Mouse (Mus musculus) CH12.LX (cell line): ENCODE measurements around the gene Ttc17. TPM values are rescaled to one million over a fixed set of nuclear protein-coding genes. Genes with fewer than 3 reads are reported as not detected.

Source experiments
- DNase-seq: peaks from one replicate; pipeline ENCODE4 v3.0.0-alpha.2; 2013; ENCODE audit errors: extremely low read depth
- H3K27ac ChIP-seq: 2 replicates; pipeline ENCODE4 v1.5.1; 2012; ENCODE audit warnings: low read depth, mild to moderate bottlenecking, control low read depth, moderate library complexity; ENCODE audit not compliant: insufficient read depth
- H3K27me3 ChIP-seq: replicated peaks from 2 replicates; pipeline ENCODE3; 2012; ENCODE audit warnings: inconsistent platforms
- H3K36me3 ChIP-seq, 2 experiments: replicated peaks in 1 of 2; 2 replicates each; pipeline versions ENCODE3 to v1.6.1; 2012; ENCODE audit warnings: inconsistent platforms in 1 of 2, low read length in 1 of 2, mild to moderate bottlenecking in 1 of 2, mixed read lengths in 1 of 2, moderate library complexity in 1 of 2; ENCODE audit not compliant: control insufficient read depth in 1 of 2, insufficient read depth in 1 of 2
- H3K4me1 ChIP-seq, 2 experiments: 2 replicates each; pipeline ENCODE4 v1.6.1; 2012; ENCODE audit warnings: inconsistent platforms in 1 of 2, moderate library complexity in 1 of 2; ENCODE audit not compliant: insufficient read depth in 2 of 2, control insufficient read depth in 1 of 2
- H3K4me2 ChIP-seq: 2 replicates; pipeline ENCODE4 v1.6.1; 2012; ENCODE audit warnings: low read depth, mild to moderate bottlenecking, control low read depth; ENCODE audit not compliant: poor library complexity, insufficient read depth, severe bottlenecking
- H3K4me3 ChIP-seq, 3 experiments: fragments of 150-350 bp in 1 of 3; sonication (generic) in 1 of 3; replicated peaks in 1 of 3; 2 replicates each; pipeline versions ENCODE3 to v1.5.1; 2011 to 2012; ENCODE audit warnings: low read depth in 2 of 3, low read length in 2 of 3, mild to moderate bottlenecking in 2 of 3, moderate library complexity in 2 of 3, control low read depth in 1 of 3, improper control_type of control experiment in 1 of 3, inconsistent platforms in 1 of 3, mixed read lengths in 1 of 3; ENCODE audit not compliant: poor library complexity in 1 of 3
- H3K79me2 ChIP-seq: replicated peaks from 2 replicates; pipeline ENCODE4 v1.6.1; 2012; ENCODE audit warnings: mild to moderate bottlenecking, moderate library complexity; ENCODE audit not compliant: control insufficient read depth, poor library complexity, insufficient read depth, severe bottlenecking; ENCODE audit errors: extremely low read depth
- H3K9ac ChIP-seq: 2 replicates; pipeline ENCODE4 v1.6.1; 2012; ENCODE audit warnings: low read depth, mild to moderate bottlenecking, control low read depth, moderate library complexity; ENCODE audit not compliant: insufficient read depth
- H3K9me3 ChIP-seq: replicated peaks from 2 replicates; pipeline ENCODE3; 2012; ENCODE audit warnings: low read length, inconsistent platforms, mixed read lengths
- BHLHE40 ChIP-seq: IDR thresholded peaks from 2 replicates; pipeline ENCODE4 v1.6.1; 2011; ENCODE audit warnings: mild to moderate bottlenecking, low read depth, low read length, improper control_type of control experiment
- CHD1 ChIP-seq: IDR thresholded peaks from 2 replicates; pipeline ENCODE4 v1.6.1; 2012; ENCODE audit warnings: low read depth, low read length, improper control_type of control experiment, inconsistent platforms
- ETS1 ChIP-seq: conservative IDR thresholded peaks from 2 replicates; pipeline ENCODE4 v1.6.1; 2012; ENCODE audit warnings: low read depth, mild to moderate bottlenecking, inconsistent platforms, low read length, improper control_type of control experiment, moderate library complexity
- MAFK ChIP-seq: IDR thresholded peaks from 2 replicates; pipeline ENCODE4 v1.6.1; 2011; ENCODE audit warnings: low read length, improper control_type of control experiment; ENCODE audit not compliant: insufficient replicate concordance
- RCOR1 ChIP-seq: conservative IDR thresholded peaks from 2 replicates; pipeline ENCODE4 v1.6.1; 2012; ENCODE audit warnings: low read depth, mild to moderate bottlenecking, inconsistent platforms, low read length, improper control_type of control experiment
- SMC3 ChIP-seq: IDR thresholded peaks from 2 replicates; pipeline ENCODE4 v1.6.1; 2011; ENCODE audit warnings: low read depth, low read length, improper control_type of control experiment
- TCF12 ChIP-seq: IDR thresholded peaks from 2 replicates; pipeline ENCODE4 v1.6.1; 2014; ENCODE audit warnings: low read depth, mild to moderate bottlenecking, inconsistent platforms, low read length, improper control_type of control experiment
- USF1 ChIP-seq: IDR thresholded peaks from 2 replicates; pipeline ENCODE4 v1.6.1; 2014; ENCODE audit warnings: low read depth, mild to moderate bottlenecking, inconsistent platforms, low read length, improper control_type of control experiment
- ZC3H11A ChIP-seq: IDR thresholded peaks from 2 replicates; pipeline ENCODE4 v1.6.1; 2012; ENCODE audit warnings: low read depth, mild to moderate bottlenecking, inconsistent platforms, low read length, improper control_type of control experiment
- dilution Hi-C: fragments of 300-500 bp; cut with MboI; formaldehyde crosslinking; loops from 2 replicates; pipeline ENCODE4 v1.14.3; 2020; ENCODE audit warnings: low sequenced_read_pairs; ENCODE audit not compliant: extremely low pct_unique_long_range_greater_than_20kb, extremely low pct_ligation_motif_present
- in situ Hi-C: fragments of 300-500 bp; cut with MboI; formaldehyde crosslinking; loops from 3 replicates; pipeline ENCODE4 v1.14.3; 2019; ENCODE audit warnings: low sequenced_read_pairs, low pct_ligation_motif_present, low pct_unique_long_range_greater_than_20kb, mixed read lengths
- polyA plus RNA-seq: library from polyadenylated mRNA; unstranded; fragments of >175 nt; gene quantifications from 2 replicates; pipeline ENCODE4 v1.2.1, GENCODE M21; 2012; ENCODE audit warnings: low read depth; ENCODE audit not compliant: insufficient read length
- total RNA-seq, 2 experiments: library from RNA; depleted of rRNA; stranded (reverse); fragments of 300-350 nt in 1 of 2; fragments of >200 nt in 1 of 2; gene quantifications; 2 replicates each; pipeline ENCODE4 v1.2.3; 2012 to 2014

The Ttc17 gene
- total and polyA plus RNA-seq, 3 experiments = 13.2 to 17.9 (median 13.8) TPM

DNA sequence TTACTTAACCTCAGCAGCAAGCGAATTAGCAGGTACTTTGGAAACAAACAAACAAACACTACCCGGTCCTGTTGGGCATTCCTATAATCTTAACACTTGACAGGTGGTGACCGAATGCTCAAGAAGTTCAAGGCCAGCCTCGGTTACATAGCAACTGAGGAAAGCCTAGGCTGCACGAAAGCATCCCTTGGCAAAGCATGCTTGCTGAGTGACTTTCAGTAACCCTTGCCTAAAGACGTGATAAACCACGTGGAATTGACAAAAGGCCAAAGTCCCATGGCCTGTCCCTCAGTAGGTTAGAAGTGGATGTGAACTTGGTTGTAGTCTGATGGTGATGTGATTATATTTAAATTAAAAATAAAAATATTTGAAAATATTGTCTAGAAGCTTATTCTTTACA, 4.4 kb downstream of the Ttc17 start:
- H3K27me3 ChIP-seq = no peaks in the 10 kb centered on the region
- no peak for TF ChIP-seq TCF12
- in situ Hi-C loops = no loop called here

DNA sequence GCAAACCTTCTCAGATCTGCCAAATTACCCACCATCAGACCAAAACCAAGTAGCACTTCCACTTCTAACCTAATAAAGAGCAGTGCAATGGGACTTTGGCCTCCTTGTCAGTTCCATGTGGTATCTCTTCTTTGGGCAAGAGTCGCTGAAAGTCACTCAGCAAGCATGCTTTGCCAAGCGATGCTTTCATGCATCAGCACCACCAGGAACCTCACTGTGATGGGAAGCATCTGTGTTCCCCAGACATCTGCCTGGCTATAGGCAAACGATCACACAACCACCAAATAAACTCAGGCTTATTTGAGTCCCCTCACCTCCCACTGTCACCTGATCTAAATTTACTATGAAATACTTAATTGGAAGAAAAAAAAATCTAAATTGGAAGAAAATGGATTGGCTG, 5.5 kb downstream of the Ttc17 start:
- dilution Hi-C loops = no loop called here
- H3K9me3 ChIP-seq = no peaks in the 10 kb centered on the region

More for the DNA sequence above, 4.4 kb downstream of the Ttc17 start:
- Histone ChIP-seq H3K9ac (no peak overlapping the region), H3K9me3 (no peaks in the 10 kb centered on the region), H3K4me1 (peaks cover 4 to 26% of the 10 kb centered on the region in 2 experiments; a peak in 3 of 4 replicates), H3K4me3 (no peak overlapping the region), H3K27ac (no peak overlapping the region), H3K4me2 (no peak overlapping the region), H3K79me2 (peaks cover 7% of the 10 kb centered on the region; the same call in 1 of the 2 replicates), H3K36me3 (peaks cover 11 to 41% of the 10 kb centered on the region in 2 experiments)
- dilution Hi-C loops = no loop called here
- no peak for DNase-seq

DNA sequence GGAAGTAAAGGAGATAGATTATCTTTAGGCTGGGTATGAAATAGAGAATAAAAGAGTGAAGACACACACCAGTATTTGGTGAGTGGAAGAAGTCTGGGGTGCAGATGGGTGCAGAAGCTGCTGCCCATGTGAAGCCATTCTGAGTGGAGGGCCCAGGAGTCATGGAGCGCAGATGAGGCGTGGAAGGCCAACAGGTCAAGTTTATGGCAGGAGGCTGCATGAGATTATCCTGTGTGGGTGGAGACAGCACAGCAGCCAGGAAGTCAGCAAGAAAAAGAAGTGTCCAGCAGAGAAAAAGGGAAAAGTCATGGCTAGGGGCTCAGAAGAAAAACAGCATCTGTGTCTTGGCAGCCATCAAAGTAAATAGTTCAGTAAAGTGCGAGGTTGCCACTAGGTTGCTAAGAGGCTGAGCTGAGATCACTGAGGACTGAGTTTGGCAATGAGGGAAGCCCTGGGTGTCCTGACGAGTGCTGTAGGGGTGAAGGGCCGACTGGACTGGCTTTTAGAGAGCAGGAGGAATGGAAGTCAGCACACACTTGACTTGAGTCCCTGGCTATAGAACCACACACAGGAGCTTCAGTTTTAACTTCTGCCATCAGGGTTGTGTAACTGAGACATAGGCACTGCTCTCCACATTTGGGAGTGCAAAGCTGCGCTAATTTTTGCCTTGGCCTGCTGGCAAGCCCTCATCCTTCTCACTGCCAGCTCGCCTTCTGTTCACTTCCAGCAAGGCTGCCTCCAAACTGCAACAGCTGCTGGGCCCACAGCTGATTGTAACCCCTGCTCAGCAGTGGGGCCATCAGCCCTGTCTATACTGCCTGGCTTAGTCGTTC, 8.1 kb downstream of the Ttc17 start:
- no peak overlapping the region for H3K4me3 ChIP-seq
- dilution Hi-C loops (no loop called here), in situ Hi-C loops (no loop called here)
- no peak for TF ChIP-seq MAFK
- H3K27ac ChIP-seq = no peak overlapping the region
- H3K4me1 ChIP-seq = peaks cover 4 to 26% of the 10 kb centered on the region in 2 experiments; a peak in 3 of 4 replicates
- H3K9me3 ChIP-seq = no peaks in the 10 kb centered on the region
- H3K36me3 ChIP-seq = peaks cover 11 to 45% of the 10 kb centered on the region in 2 experiments
- no peak for DNase-seq
- H3K4me2 ChIP-seq = no peak overlapping the region
- no peaks in the 10 kb centered on the region; the same call in 1 of the 2 replicates for H3K79me2 ChIP-seq
- H3K27me3 ChIP-seq = no peaks in the 10 kb centered on the region
- H3K9ac ChIP-seq = no peak overlapping the region

More for the DNA sequence above, 5.5 kb downstream of the Ttc17 start:
- Histone ChIP-seq H3K4me1 (peaks cover 4 to 30% of the 10 kb centered on the region in 2 experiments; a peak in 3 of 4 replicates), H3K27ac (no peak overlapping the region), H3K4me2 (no peak overlapping the region), H3K27me3 (no peaks in the 10 kb centered on the region), H3K4me3 (no peak overlapping the region), H3K79me2 (peaks cover 5% of the 10 kb centered on the region; the same call in 1 of the 2 replicates), H3K36me3 (peaks cover 11 to 45% of the 10 kb centered on the region in 2 experiments), H3K9ac (no peak overlapping the region)
- DNase-seq = no peak
- TF ChIP-seq SMC3 (no peak), BHLHE40 (no peak), RCOR1 (no peak), TCF12 (no peak), USF1 (no peak), ZC3H11A (no peak), CHD1 (no peak), ETS1 (no peak)
- in situ Hi-C loops = no loop called here
